Mouse (Mus musculus): ENCODE data around the gene Cdk20.
"Not testable (repeated sequence)": the region's sequence is repeated elsewhere in the genome, so short reads cannot be mapped to it uniquely, and the experiment has no call there.

GRCm38 (mm10) chr13:64457225-64457978, 25.3 kb downstream of the Cdk20 start:
- not testable (repeated sequence) for TF ChIP-seq CTCF (IDR thresholded peaks at IDR 0.05; ENCODE audit: extremely low read depth, insufficient read length, insufficient replicate concordance, low read depth, low read length); POLR2A (IDR thresholded peaks at IDR 0.05; ENCODE audit: low read depth, low read length)

Measured in small intestine, adult 2 months (tissue).